Mouse (Mus musculus) brain, adult 10 weeks (tissue): ENCODE measurements around the gene Crct1. TPM values are rescaled to one million over a fixed set of nuclear protein-coding genes. Genes with fewer than 3 reads are reported as not detected.

Experiments used
- polyA plus RNA-seq: library from polyadenylated mRNA; stranded (reverse); fragments of 350-450 nt; fragmentation: Illumina TruSeq; extraction: RNeasy Lipid Tissue Mini Kit (QIAGEN cat#74804); gene quantifications from one replicate; pipeline ENCODE4 v1.2.3, GENCODE M21; 2015; ENCODE audit warnings: low read depth, low replicate concordance

The Crct1 gene
- polyA plus RNA-seq, result not detected

GRCm38 (mm10) chr3:93015460-93016104, at the start of gene Crct1:
Gene Crct1 (minus strand): TSS chr3:93015687.

GRCm38 (mm10) chr3:93018960-93019359, 3.5 kb upstream of the Crct1 start, which contains the start of gene Lce1m:
Gene Lce1m (minus strand): TSS chr3:93019060.

GRCm38 (mm10) chr3:92991926-92992325, 23.6 kb downstream of the Crct1 start, which contains the start of gene Lce3f:
Gene Lce3f (plus strand): TSS chr3:92992226.

GRCm38 (mm10) chr3:92966761-92967160, 48.7 kb downstream of the Crct1 start, which contains the start of gene Lce3e:
Gene Lce3e (plus strand): TSS chr3:92967061.

Other genes starting within 250 kb of the Crct1 start
- gene Lce1i, start 236.8 kb downstream of the Crct1 start, polyA plus RNA-seq, result not detected
- gene Lce1j, start 225.2 kb downstream of the Crct1 start, polyA plus RNA-seq, result not detected
- not detected for gene Lce1k, start 207.8 kb downstream of the Crct1 start, polyA plus RNA-seq
- not detected for gene Kprp, start 188.4 kb downstream of the Crct1 start, polyA plus RNA-seq
- not detected for gene Lce1l, start 164.4 kb downstream of the Crct1 start, polyA plus RNA-seq
- not detected for gene 2310050C09Rik, start 145.5 kb downstream of the Crct1 start, polyA plus RNA-seq
- gene Lce3a, start 89.5 kb downstream of the Crct1 start, polyA plus RNA-seq, result not detected
- gene Lce3b, start 82.7 kb downstream of the Crct1 start, polyA plus RNA-seq, result not detected
- not detected for gene Lce3c, start 71.2 kb downstream of the Crct1 start, polyA plus RNA-seq
- gene Lce3d, start 58.3 kb downstream of the Crct1 start, polyA plus RNA-seq, result not detected
- not detected for gene Lce3e, start 48.6 kb downstream of the Crct1 start, polyA plus RNA-seq
- gene Lce3f, start 23.5 kb downstream of the Crct1 start, polyA plus RNA-seq, result not detected
- not detected for gene Lce1m, start 3.4 kb upstream of the Crct1 start, polyA plus RNA-seq
- not detected for gene Gm4858, start 53.1 kb upstream of the Crct1 start, polyA plus RNA-seq
- not detected for gene Crnn, start 129.1 kb upstream of the Crct1 start, polyA plus RNA-seq
- gene Flg2, start 181.6 kb upstream of the Crct1 start, polyA plus RNA-seq, result not detected